Comparison of ENCODE assay signal across 9 mouse cellular contexts in the genomic region with DNA sequence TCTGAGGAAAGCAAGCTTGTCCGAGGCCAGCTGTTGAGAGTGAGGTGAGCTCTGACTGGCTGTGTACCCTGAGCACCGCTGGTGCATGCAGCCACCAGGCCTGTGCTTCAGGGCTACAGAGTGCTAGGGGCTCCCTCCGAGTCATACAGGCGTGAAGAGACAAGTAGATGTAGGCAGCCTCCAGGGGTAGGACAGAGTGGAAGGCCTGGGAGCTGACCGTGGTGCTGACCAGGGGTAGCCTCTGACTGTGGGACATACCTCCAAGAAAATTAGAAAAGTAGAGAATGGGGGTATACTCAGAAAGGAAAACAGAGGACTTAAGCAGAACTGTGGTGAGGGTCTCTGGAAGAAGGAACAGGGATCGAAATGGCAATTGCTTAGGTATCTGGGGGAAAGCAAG.
DNase-seq lines count a peak whose midpoint lies in the region; ATAC-seq and TF ChIP-seq lines count a peak whose summit lies in the region.
"Had no signal": no experiment of that assay in that cellular context is flagged by ENCODE, and none has a peak within 500 bp of the region (broad histone marks: within the 10 kb centered on the region; RNA-seq: fewer than 3 reads in every experiment).

No protein-coding gene starts in this region.

- H3K27me3 ChIP-seq in hindbrain, embryonic 11.5 days (ENCODE audit: control insufficient read depth, insufficient read depth, low read length) = no peaks in the 10 kb centered on the region
- no peaks in the 10 kb centered on the region for H3K27me3 ChIP-seq in hindbrain, embryonic 12.5 days
- no peaks in the 10 kb centered on the region for H3K27me3 ChIP-seq in limb, embryonic 11.5 days (ENCODE audit: control insufficient read depth, insufficient read depth, low read length)
- no peaks in the 10 kb centered on the region for H3K27me3 ChIP-seq in forebrain, embryonic 15.5 days
- H3K27me3 ChIP-seq: embryonic facial prominence, embryonic 13.5 days had no signal

- no peak overlapping the region for H3K4me3 ChIP-seq in hindbrain, embryonic 11.5 days (ENCODE audit: low read depth, low read length)
- no peak overlapping the region for H3K4me3 ChIP-seq in hindbrain, embryonic 12.5 days
- H3K4me3 ChIP-seq in limb, embryonic 11.5 days (ENCODE audit: low read depth, low read length) = no peak overlapping the region
- H3K4me3 ChIP-seq in layer of hippocampus, adult 2 months = no peak overlapping the region
- H3K4me3 ChIP-seq in forebrain, embryonic 15.5 days = no peak overlapping the region
- H3K4me3 ChIP-seq: embryonic facial prominence, embryonic 13.5 days had no signal

- no peaks in the 10 kb centered on the region for H3K4me1 ChIP-seq in hindbrain, embryonic 11.5 days (replicated peaks; ENCODE audit: control insufficient read depth, insufficient read depth, low read length)
- peaks cover 16% of the 10 kb centered on the region for H3K4me1 ChIP-seq in hindbrain, embryonic 12.5 days
- 0 out of 2 replicates have a peak, but pooled peaks cover 2% of the 10 kb centered on the region for H3K4me1 ChIP-seq in limb, embryonic 11.5 days (ENCODE audit: control insufficient read depth, insufficient read depth, low read length)
- peaks cover 12% of the 10 kb centered on the region for H3K4me1 ChIP-seq in forebrain, embryonic 15.5 days

- no peak overlapping the region for H3K27ac ChIP-seq in hindbrain, embryonic 11.5 days (ENCODE audit: low read depth, low read length)
- no peak overlapping the region for H3K27ac ChIP-seq in hindbrain, embryonic 12.5 days
- no peak overlapping the region for H3K27ac ChIP-seq in limb, embryonic 11.5 days (replicated peaks; ENCODE audit: low read depth, low read length)
- H3K27ac ChIP-seq in layer of hippocampus, adult 2 months = no peak overlapping the region
- no peak overlapping the region for H3K27ac ChIP-seq in forebrain, embryonic 15.5 days (replicated peaks)
- H3K27ac ChIP-seq: embryonic facial prominence, embryonic 13.5 days had no signal

- no peak overlapping the region for H3K9ac ChIP-seq in hindbrain, embryonic 11.5 days (ENCODE audit: low read depth, low read length)
- no peak overlapping the region for H3K9ac ChIP-seq in hindbrain, embryonic 12.5 days
- no peak overlapping the region for H3K9ac ChIP-seq in limb, embryonic 11.5 days (ENCODE audit: low read length)
- H3K9ac ChIP-seq in forebrain, embryonic 15.5 days (replicated peaks) = no peak overlapping the region
- H3K9ac ChIP-seq: embryonic facial prominence, embryonic 13.5 days had no signal

- peak; percentile 54 for DNase-seq in hindbrain, embryonic 11.5 days (ENCODE audit: low spot score)
- DNase-seq in B cell, adult 2 months = peak; percentile 5
- peak; percentile 16 to 41 for DNase-seq in adrenal gland, postnatal 4 days (ENCODE audit: low spot score in 2 of 2)
- DNase-seq in limb, embryonic 11.5 days (ENCODE audit: low spot score) = peak; percentile 87
- no peak for DNase-seq in layer of hippocampus, adult 2 months (ENCODE audit: low spot score in 2 of 2)

- H3K9me3 ChIP-seq in hindbrain, embryonic 11.5 days (ENCODE audit: control insufficient read depth, low read length) = no peaks in the 10 kb centered on the region
- H3K9me3 ChIP-seq in hindbrain, embryonic 12.5 days (replicated peaks) = no peaks in the 10 kb centered on the region
- no peaks in the 10 kb centered on the region for H3K9me3 ChIP-seq in limb, embryonic 11.5 days (ENCODE audit: control insufficient read depth, low read length)
- no peaks in the 10 kb centered on the region for H3K9me3 ChIP-seq in forebrain, embryonic 15.5 days
- H3K9me3 ChIP-seq: embryonic facial prominence, embryonic 13.5 days had no signal

- ATAC-seq in hindbrain, embryonic 11.5 days (ENCODE audit: low FRiP score) = no peak
- ATAC-seq in hindbrain, embryonic 12.5 days (ENCODE audit: low FRiP score) = no peak
- ATAC-seq in limb, embryonic 11.5 days (ENCODE audit: insufficient number of reproducible peaks, low FRiP score, low TSS enrichment, low read depth) = no peak
- no peak for ATAC-seq in megakaryocyte, adult 5-6 weeks (ENCODE audit: poor library complexity, severe bottlenecking)
- no peak for ATAC-seq in forebrain, embryonic 15.5 days (replicated peaks)

- H3K4me2 ChIP-seq in hindbrain, embryonic 11.5 days (replicated peaks; ENCODE audit: low read depth, low read length) = no peak overlapping the region
- no peak overlapping the region for H3K4me2 ChIP-seq in hindbrain, embryonic 12.5 days (replicated peaks)
- H3K4me2 ChIP-seq in limb, embryonic 11.5 days (ENCODE audit: low read depth, severe bottlenecking) = no peak overlapping the region
- H3K4me2 ChIP-seq in forebrain, embryonic 15.5 days (replicated peaks) = no peak overlapping the region
- H3K4me2 ChIP-seq: embryonic facial prominence, embryonic 13.5 days had no signal

- H3K36me3 ChIP-seq in hindbrain, embryonic 11.5 days (ENCODE audit: control insufficient read depth, insufficient read depth, low read length) = no peaks in the 10 kb centered on the region
- H3K36me3 ChIP-seq in hindbrain, embryonic 12.5 days = no peaks in the 10 kb centered on the region
- no peaks in the 10 kb centered on the region for H3K36me3 ChIP-seq in limb, embryonic 11.5 days (ENCODE audit: control insufficient read depth, insufficient read depth, low read length)
- no peaks in the 10 kb centered on the region for H3K36me3 ChIP-seq in forebrain, embryonic 15.5 days
- H3K36me3 ChIP-seq: embryonic facial prominence, embryonic 13.5 days had no signal

- no peak for TF ChIP-seq CTCF in layer of hippocampus, adult 2 months (conservative IDR thresholded peaks at IDR 0.05)

- 38% methylated on average over 6 of the region's 6 CpGs for WGBS in hindbrain, embryonic 11.5 days
- 46% methylated on average over 6 of the region's 6 CpGs for WGBS in hindbrain, embryonic 12.5 days
- 32% methylated on average over 6 of the region's 6 CpGs for WGBS in limb, embryonic 11.5 days
- WGBS in forebrain, embryonic 15.5 days = 46% methylated on average over 6 of the region's 6 CpGs

Comparison
In these comparisons a context has a peak if more than half of its experiments do, and no peak if none do; other contexts are left out.
1. DNase-seq: peak in hindbrain, embryonic 11.5 days (single experiment), B cell, adult 2 months (2 of 2), adrenal gland, postnatal 4 days (2 of 2) and limb, embryonic 11.5 days (single experiment); none in layer of hippocampus, adult 2 months (0 of 2).